Mouse (Mus musculus) heart, postnatal 36 days (tissue): ENCODE results near the gene Nav3. TPM values are rescaled to one million over a fixed set of nuclear protein-coding genes. Genes with fewer than 3 reads are reported as not detected.

Experiments
- DNase-seq, 2 experiments: peaks; one replicate each; pipeline ENCODE4 v3.0.0; 2021 to 2022
- intact Hi-C: fragments of 180-260 bp; cut with DNase I; formaldehyde crosslinking; loops from one replicate; pipeline ENCODE4 v1.15.1; 2025
- total RNA-seq, 2 experiments: library from RNA; stranded (reverse); gene quantifications; 2 replicates each; pipeline ENCODE4 v1.2.3; 2021

Gene Nav3
- total RNA-seq, 2 experiments from 2014 or later, result 3.3 to 5.7 TPM

- intact Hi-C loops, result no loop called here
- DNase-seq, result no peak
These were observed 696.9 kb downstream of the Nav3 start for GRCm38 (mm10) chr10:109758921-109759600.

- no peak for DNase-seq
- intact Hi-C loops, result no loop called here
These were observed 709.1 kb downstream of the Nav3 start for GRCm38 (mm10) chr10:109746901-109747300.

- intact Hi-C loops, result no loop called here
- no peak for DNase-seq
These were observed 714.3 kb downstream of the Nav3 start for GRCm38 (mm10) chr10:109741664-109742063.

- intact Hi-C loops, result no loop called here
- no peak for DNase-seq
These were observed 715.7 kb downstream of the Nav3 start for GRCm38 (mm10) chr10:109740326-109740725.

- intact Hi-C loops, result no loop called here
- DNase-seq, result no peak
These were observed 732.4 kb downstream of the Nav3 start for GRCm38 (mm10) chr10:109723646-109724045.

GRCm38 (mm10) chr10:109718808-109719207 lies 737.2 kb downstream of the Nav3 start:
- intact Hi-C loops, result no loop called here
- no peak for DNase-seq

- intact Hi-C loops, result no loop called here
- DNase-seq, result no peak
These were observed 737.6 kb downstream of the Nav3 start for GRCm38 (mm10) chr10:109718390-109718789.

- intact Hi-C loops, result no loop called here
- no peak for DNase-seq
These were observed 743.0 kb downstream of the Nav3 start for GRCm38 (mm10) chr10:109713001-109713400.

GRCm38 (mm10) chr10:109699771-109700335 lies 756.2 kb downstream of the Nav3 start:
- intact Hi-C loops, result no loop called here
- no peak for DNase-seq

GRCm38 (mm10) chr10:109690564-109690963 lies 765.4 kb downstream of the Nav3 start:
- intact Hi-C loops, result no loop called here
- no peak for DNase-seq

GRCm38 (mm10) chr10:109684109-109685056 lies 771.6 kb downstream of the Nav3 start:
- peak; percentile 16 to 44 for DNase-seq
- intact Hi-C loops, result no loop called here

GRCm38 (mm10) chr10:109672896-109673295 lies 783.1 kb downstream of the Nav3 start:
- intact Hi-C loops, result no loop called here
- DNase-seq, result no peak

- no peak for DNase-seq
- intact Hi-C loops, result loop anchor here (10.0 kb wide), 1 partner anchor 933 kb away; no protein-coding TSS in a partner anchor
These were observed 788.6 kb downstream of the Nav3 start for GRCm38 (mm10) chr10:109667453-109667852.

- intact Hi-C loops, result loop anchor here (10.0 kb wide), 1 partner anchor 930 kb away; no protein-coding TSS in a partner anchor
- peak; percentile 34 to 66 for DNase-seq
These were observed 791.2 kb downstream of the Nav3 start for GRCm38 (mm10) chr10:109664629-109665317.

- no peak for DNase-seq
- intact Hi-C loops, result no loop called here
These were observed 804.5 kb downstream of the Nav3 start for GRCm38 (mm10) chr10:109651516-109651915.

GRCm38 (mm10) chr10:109643598-109643997 lies 812.4 kb downstream of the Nav3 start:
- DNase-seq, result no peak
- intact Hi-C loops, result no loop called here

- intact Hi-C loops, result no loop called here
- DNase-seq, result no peak
These were observed 814.2 kb downstream of the Nav3 start for GRCm38 (mm10) chr10:109641806-109642205.

GRCm38 (mm10) chr10:109637702-109638101 lies 818.3 kb downstream of the Nav3 start:
- intact Hi-C loops, result no loop called here
- no peak for DNase-seq
